Mouse (Mus musculus) embryonic facial prominence, embryonic 14.5 days (tissue): ENCODE results near the gene Col4a3. TPM values are rescaled to one million over a fixed set of nuclear protein-coding genes. Genes with fewer than 3 reads are reported as not detected.
A peak's percentile ranks its signal among the peaks of the same experiment; 100 is the strongest.

Experiments
- ATAC-seq: fragments of 200-750 bp; cut with Nextera tagmentation; 2 replicates; pipeline ENCODE4 v1.8.0; 2017; ENCODE audit warnings: low read depth, moderate number of reproducible peaks, moderate TSS enrichment
- DNase-seq: peaks from one replicate; pipeline ENCODE4 v3.0.0-alpha.2; 2015; ENCODE audit warnings: low spot score
- H3K27ac ChIP-seq: fragments of 300-500 bp; sonication (generic); replicated peaks from 2 replicates; pipeline ENCODE4 v1.5.1; 2014; ENCODE audit warnings: low read depth, mild to moderate bottlenecking, low read length, moderate library complexity
- H3K27me3 ChIP-seq: fragments of 300-500 bp; sonication (generic); replicated peaks from 2 replicates; pipeline ENCODE4 v1.6.1; 2014; ENCODE audit warnings: low read length; ENCODE audit not compliant: control insufficient read depth, insufficient read depth
- H3K36me3 ChIP-seq: fragments of 300-500 bp; sonication (generic); 2 replicates; pipeline ENCODE4 v1.6.1; 2014; ENCODE audit warnings: low read length, mixed read lengths; ENCODE audit not compliant: control insufficient read depth, insufficient read depth
- H3K4me1 ChIP-seq: fragments of 300-500 bp; sonication (generic); 2 replicates; pipeline ENCODE4 v1.6.1; 2014; ENCODE audit warnings: antibody characterized with exemption, low read length; ENCODE audit not compliant: control insufficient read depth, insufficient read depth
- H3K4me2 ChIP-seq: fragments of 300-500 bp; sonication (generic); 2 replicates; pipeline ENCODE4 v1.6.1; 2014; ENCODE audit warnings: low read depth, mild to moderate bottlenecking, low read length, moderate library complexity, mixed read lengths
- H3K4me3 ChIP-seq: fragments of 300-500 bp; sonication (generic); 2 replicates; pipeline ENCODE4 v1.5.1; 2014; ENCODE audit warnings: low read depth, mild to moderate bottlenecking, low read length
- H3K9ac ChIP-seq: fragments of 300-500 bp; sonication (generic); 2 replicates; pipeline ENCODE4 v1.6.1; 2014; ENCODE audit warnings: low read depth, mild to moderate bottlenecking, low read length, moderate library complexity, mixed read lengths
- H3K9me3 ChIP-seq: fragments of 300-500 bp; sonication (generic); 2 replicates; pipeline ENCODE4 v1.6.1; 2016; ENCODE audit warnings: low read length; ENCODE audit not compliant: control insufficient read depth
- WGBS: fragments of 180-500 bp; shearing (Covaris S2); extraction: QIAGEN DNeasy Blood & Tissue Kit; methylation state at CpG from one replicate; pipeline ENCODE4 v1.1.7; 2014; 5-methylcytosine and 5-hydroxymethylcytosine counted together
- polyA plus RNA-seq: library from polyadenylated mRNA; unstranded; fragments of >200 nt; fragmentation: Nextera tagmentation; extraction: Ambion mirVana; gene quantifications from 2 replicates; pipeline ENCODE4 v1.2.1, GENCODE M21; 2014

The Col4a3 gene
- polyA plus RNA-seq, 1 experiment from 2014 or later: 0.24 TPM

- Histone ChIP-seq H3K4me2 (no peak overlapping the region), H3K4me1 (no peaks in the 10 kb centered on the region), H3K9me3 (no peaks in the 10 kb centered on the region), H3K4me3 (no peak overlapping the region), H3K36me3 (no peaks in the 10 kb centered on the region), H3K9ac (no peak overlapping the region), H3K27ac (no peak overlapping the region), H3K27me3 (no peaks in the 10 kb centered on the region)
- 76% methylated on average over 5 of the region's 5 CpGs for WGBS
- DNase-seq (no peak), ATAC-seq (no peak)
Measured at GRCm38 (mm10) chr1:82618592-82618991, 31.9 kb downstream of the Col4a3 start.

GRCm38 (mm10) chr1:82619981-82620380 lies 33.3 kb downstream of the Col4a3 start:
- WGBS: 75% methylated on average over 5 of the region's 5 CpGs
- Histone ChIP-seq H3K9ac (no peak overlapping the region), H3K9me3 (no peaks in the 10 kb centered on the region), H3K27ac (no peak overlapping the region), H3K4me3 (no peak overlapping the region), H3K4me1 (no peaks in the 10 kb centered on the region), H3K27me3 (no peaks in the 10 kb centered on the region), H3K36me3 (no peaks in the 10 kb centered on the region), H3K4me2 (no peak overlapping the region)
- DNase-seq (no peak), ATAC-seq (no peak)

- H3K4me3 ChIP-seq: no peak overlapping the region
- 78% methylated on average over 6 of the region's 6 CpGs for WGBS
- H3K9ac ChIP-seq: no peak overlapping the region
- no peak overlapping the region for H3K4me2 ChIP-seq
- no peaks in the 10 kb centered on the region for H3K36me3 ChIP-seq
- no peaks in the 10 kb centered on the region for H3K4me1 ChIP-seq
- ATAC-seq (no peak), DNase-seq (no peak)
- H3K27me3 ChIP-seq: no peaks in the 10 kb centered on the region
- no peaks in the 10 kb centered on the region for H3K9me3 ChIP-seq
- no peak overlapping the region for H3K27ac ChIP-seq
Measured at GRCm38 (mm10) chr1:82624934-82625333, 38.2 kb downstream of the Col4a3 start.

- no peaks in the 10 kb centered on the region for H3K9me3 ChIP-seq
- DNase-seq: no peak
- WGBS: 81% methylated on average over 2 of the region's 2 CpGs
- no peak overlapping the region for H3K9ac ChIP-seq
- no peaks in the 10 kb centered on the region for H3K36me3 ChIP-seq
- no peak for ATAC-seq
- H3K4me2 ChIP-seq: no peak overlapping the region
- no peaks in the 10 kb centered on the region for H3K27me3 ChIP-seq
- H3K27ac ChIP-seq: no peak overlapping the region
- no peaks in the 10 kb centered on the region for H3K4me1 ChIP-seq
- H3K4me3 ChIP-seq: no peak overlapping the region
Measured at GRCm38 (mm10) chr1:82625474-82625873, 38.8 kb downstream of the Col4a3 start.

GRCm38 (mm10) chr1:82627652-82628051 lies 40.9 kb downstream of the Col4a3 start:
- WGBS: 85% methylated on average over 4 of the region's 4 CpGs
- Histone ChIP-seq H3K9ac (no peak overlapping the region), H3K4me3 (no peak overlapping the region), H3K27me3 (no peaks in the 10 kb centered on the region), H3K36me3 (no peaks in the 10 kb centered on the region), H3K9me3 (no peaks in the 10 kb centered on the region), H3K27ac (no peak overlapping the region), H3K4me1 (no peaks in the 10 kb centered on the region), H3K4me2 (no peak overlapping the region)
- ATAC-seq (no peak), DNase-seq (no peak)

- Histone ChIP-seq H3K27me3 (no peaks in the 10 kb centered on the region), H3K9me3 (no peaks in the 10 kb centered on the region), H3K36me3 (no peaks in the 10 kb centered on the region), H3K9ac (no peak overlapping the region), H3K4me3 (no peak overlapping the region), H3K4me1 (no peaks in the 10 kb centered on the region), H3K27ac (no peak overlapping the region), H3K4me2 (no peak overlapping the region)
- WGBS: 81% methylated on average over 5 of the region's 5 CpGs
- DNase-seq (no peak), ATAC-seq (no peak)
Measured at GRCm38 (mm10) chr1:82629495-82629894, 42.8 kb downstream of the Col4a3 start.

GRCm38 (mm10) chr1:82631169-82631792 lies 44.6 kb downstream of the Col4a3 start:
- no peak for ATAC-seq
- H3K4me2 ChIP-seq: no peak overlapping the region
- H3K27me3 ChIP-seq: no peaks in the 10 kb centered on the region
- DNase-seq: no peak
- H3K4me1 ChIP-seq: no peaks in the 10 kb centered on the region
- H3K9me3 ChIP-seq: no peaks in the 10 kb centered on the region
- no peak overlapping the region for H3K4me3 ChIP-seq
- WGBS: 65% methylated on average over 6 of the region's 6 CpGs
- no peak overlapping the region for H3K27ac ChIP-seq
- H3K36me3 ChIP-seq: no peaks in the 10 kb centered on the region
- H3K9ac ChIP-seq: no peak overlapping the region

GRCm38 (mm10) chr1:82634545-82635253 lies 48.0 kb downstream of the Col4a3 start:
- Histone ChIP-seq H3K4me2 (no peak overlapping the region), H3K9ac (no peak overlapping the region), H3K9me3 (no peaks in the 10 kb centered on the region), H3K27me3 (no peaks in the 10 kb centered on the region), H3K4me1 (no peaks in the 10 kb centered on the region), H3K36me3 (no peaks in the 10 kb centered on the region), H3K4me3 (no peak overlapping the region), H3K27ac (no peak overlapping the region)
- DNase-seq (peak; percentile 14), ATAC-seq (0 out of 2 replicates have a peak, but pooled peaks have one; percentile 18)
- WGBS: 79% methylated on average over 19 of the region's 19 CpGs

- ATAC-seq (no peak), DNase-seq (no peak)
- Histone ChIP-seq H3K4me1 (no peaks in the 10 kb centered on the region), H3K36me3 (no peaks in the 10 kb centered on the region), H3K27ac (no peak overlapping the region), H3K4me2 (no peak overlapping the region), H3K27me3 (no peaks in the 10 kb centered on the region), H3K4me3 (no peak overlapping the region), H3K9ac (no peak overlapping the region), H3K9me3 (no peaks in the 10 kb centered on the region)
- 82% methylated on average over 9 of the region's 9 CpGs for WGBS
Measured at GRCm38 (mm10) chr1:82635254-82635620, 48.5 kb downstream of the Col4a3 start.
